In genomic region chr2:165958556-165958955, GRCm38 (mm10) we compare ENCODE assay signal across 28 mouse cellular contexts.
"Had no signal": no experiment of that assay in that cellular context is flagged by ENCODE, and none has a peak within 500 bp of the region (broad histone marks: within the 10 kb centered on the region; RNA-seq: fewer than 3 reads in every experiment).

No protein-coding gene starts in this region.

- H3K9me3 ChIP-seq: embryonic facial prominence, embryonic 10.5 days; embryonic facial prominence, embryonic 12.5 days; embryonic facial prominence, embryonic 13.5 days; embryonic facial prominence, embryonic 15.5 days; forebrain, embryonic 10.5 days; forebrain, embryonic 12.5 days; forebrain, embryonic 13.5 days; forebrain, embryonic 15.5 days had no signal

- H3K4me2 ChIP-seq: embryonic facial prominence, embryonic 12.5 days; embryonic facial prominence, embryonic 13.5 days; embryonic facial prominence, embryonic 15.5 days; forebrain, embryonic 12.5 days; forebrain, embryonic 13.5 days; forebrain, embryonic 15.5 days had no signal

- H3K27ac ChIP-seq: embryonic facial prominence, embryonic 10.5 days; embryonic facial prominence, embryonic 12.5 days; embryonic facial prominence, embryonic 13.5 days; embryonic facial prominence, embryonic 15.5 days; forebrain, embryonic 12.5 days; forebrain, embryonic 13.5 days; forebrain, embryonic 15.5 days; gastrocnemius, adult 2 months had no signal

- H3K4me3 ChIP-seq: embryonic facial prominence, embryonic 10.5 days; embryonic facial prominence, embryonic 12.5 days; embryonic facial prominence, embryonic 13.5 days; embryonic facial prominence, embryonic 15.5 days; erythroblast, embryonic 14.5 days; forebrain, embryonic 10.5 days; forebrain, embryonic 12.5 days; forebrain, embryonic 13.5 days; forebrain, embryonic 15.5 days; gastrocnemius, adult 2 months had no signal

- H3K27me3 ChIP-seq: embryonic facial prominence, embryonic 12.5 days; embryonic facial prominence, embryonic 13.5 days; embryonic facial prominence, embryonic 15.5 days; forebrain, embryonic 12.5 days; forebrain, embryonic 13.5 days; forebrain, embryonic 15.5 days had no signal

- H3K4me1 ChIP-seq: embryonic facial prominence, embryonic 12.5 days; embryonic facial prominence, embryonic 13.5 days; forebrain, embryonic 12.5 days; forebrain, embryonic 15.5 days had no signal

- H3K36me3 ChIP-seq: embryonic facial prominence, embryonic 10.5 days; embryonic facial prominence, embryonic 12.5 days; embryonic facial prominence, embryonic 13.5 days; embryonic facial prominence, embryonic 15.5 days; forebrain, embryonic 10.5 days; forebrain, embryonic 12.5 days; forebrain, embryonic 15.5 days had no signal

- H3K9ac ChIP-seq: embryonic facial prominence, embryonic 12.5 days; embryonic facial prominence, embryonic 13.5 days; embryonic facial prominence, embryonic 15.5 days; forebrain, embryonic 12.5 days; forebrain, embryonic 13.5 days; forebrain, embryonic 15.5 days; forebrain, postnatal 0 days had no signal

- DNase-seq: cerebellum, adult 2 months; cerebellum, adult 8-10 months; cerebellum, adult 9-10 months; cerebellum, adult 9-11 months; cerebellum, postnatal 10 days; cerebellum, postnatal 14 days; cerebellum, postnatal 25 days; cerebellum, postnatal 36 days; embryo, embryonic 11 days; forebrain, postnatal 0 days; gastrocnemius, adult 2 months; gastrocnemius, postnatal 10 days; gastrocnemius, postnatal 14 days; gastrocnemius, postnatal 25 days; gastrocnemius, postnatal 36 days; heart, adult 11 months; heart, adult 18-20 months had no signal

- ATAC-seq: forebrain, embryonic 13.5 days; forebrain, embryonic 14.5 days; forebrain, embryonic 15.5 days; forebrain, embryonic 16.5 days; forebrain, postnatal 0 days had no signal
